Mouse (Mus musculus) megakaryocyte, embryonic 14.5 days (primary cell): ENCODE measurements around the gene Ddost.

Experiments used
- FLI1 ChIP-seq: IDR thresholded peaks from 2 replicates; pipeline ENCODE4 v1.6.1; 2012; ENCODE audit warnings: low read length, inconsistent platforms, mixed read lengths
- GATA1 ChIP-seq: IDR thresholded peaks from 3 replicates; pipeline ENCODE4 v1.6.1; 2012; ENCODE audit warnings: mixed read lengths, low read length, inconsistent platforms, borderline replicate concordance

GRCm38 (mm10) chr4:138330264-138330671 lies 25.7 kb downstream of the Ddost start:
- TF ChIP-seq GATA1 (no peak), FLI1 (no peak)
